Mouse (Mus musculus) forebrain, embryonic 12.5 days (tissue): ENCODE data around the gene Tlk2. TPM values are rescaled to one million over a fixed set of nuclear protein-coding genes. Genes with fewer than 3 reads are reported as not detected.

Source experiments
- ATAC-seq: fragments of 200-750 bp; cut with Nextera tagmentation; 2 replicates; pipeline ENCODE4 v1.8.0; 2017; ENCODE audit warnings: moderate TSS enrichment; ENCODE audit not compliant: low FRiP score
- H3K27ac ChIP-seq: fragments of 300-500 bp; sonication (generic); 2 replicates; pipeline ENCODE4 v1.5.1; 2016; ENCODE audit warnings: mild to moderate bottlenecking
- H3K27me3 ChIP-seq: fragments of 300-500 bp; sonication (generic); 2 replicates; pipeline ENCODE4 v1.6.1; 2016; ENCODE audit warnings: mild to moderate bottlenecking
- H3K36me3 ChIP-seq: fragments of 300-500 bp; sonication (generic); replicated peaks from 2 replicates; pipeline ENCODE4 v1.6.1; 2016; ENCODE audit warnings: mild to moderate bottlenecking
- H3K4me1 ChIP-seq: fragments of 300-500 bp; sonication (generic); 2 replicates; pipeline ENCODE4 v1.6.1; 2016
- H3K4me2 ChIP-seq: fragments of 300-500 bp; sonication (generic); 2 replicates; pipeline ENCODE4 v1.6.1; 2016; ENCODE audit warnings: mild to moderate bottlenecking, moderate library complexity
- H3K4me3 ChIP-seq: fragments of 300-500 bp; sonication (generic); replicated peaks from 2 replicates; pipeline ENCODE4 v1.5.1; 2016; ENCODE audit warnings: mild to moderate bottlenecking
- H3K9ac ChIP-seq: fragments of 300-500 bp; sonication (generic); 2 replicates; pipeline ENCODE4 v1.6.1; 2016; ENCODE audit warnings: mild to moderate bottlenecking
- H3K9me3 ChIP-seq: fragments of 300-500 bp; sonication (generic); 2 replicates; pipeline ENCODE4 v1.6.1; 2016
- WGBS: fragments of 180-500 bp; shearing (Covaris S2); methylation state at CpG from one replicate; pipeline ENCODE4 v1.1.7; 2016; 5-methylcytosine and 5-hydroxymethylcytosine counted together
- polyA plus RNA-seq: library from polyadenylated mRNA; unstranded; fragments of >200 nt; fragmentation: Nextera tagmentation; extraction: Ambion mirVana; gene quantifications from 2 replicates; pipeline ENCODE4 v1.2.1, GENCODE M21; 2016

The Tlk2 gene
- polyA plus RNA-seq, 1 experiment from 2014 or later, result 26.4 TPM

DNA sequence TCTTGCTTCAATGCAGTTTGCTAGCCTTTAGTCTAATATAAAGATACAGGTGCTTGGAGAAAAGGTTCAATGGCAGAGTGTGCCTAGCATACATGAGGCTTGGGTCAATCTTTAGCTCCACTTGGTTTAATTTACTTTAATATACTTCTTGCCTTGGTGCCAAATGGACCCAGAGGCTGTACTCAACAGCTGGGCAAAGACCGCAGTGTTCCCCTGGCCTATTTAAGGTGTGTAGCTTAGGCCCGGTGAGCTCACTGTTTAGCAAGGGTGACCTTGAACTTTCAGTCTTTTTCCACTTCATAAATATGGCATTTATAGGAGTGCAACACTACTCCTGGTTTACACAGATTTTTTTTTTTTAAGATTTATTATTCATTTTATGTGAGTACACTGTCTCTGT lies 55.9 kb downstream of the Tlk2 start:
- peaks cover 8% of the 10 kb centered on the region for H3K36me3 ChIP-seq
- WGBS, result 98% methylated on average over 2 of the region's 2 CpGs
- no peak for ATAC-seq

GRCm38 (mm10) chr11:105240991-105241390 lies 62.4 kb downstream of the Tlk2 start:
- Histone ChIP-seq H3K4me1 (no peaks in the 10 kb centered on the region), H3K9me3 (no peaks in the 10 kb centered on the region), H3K9ac (no peak overlapping the region), H3K4me2 (no peak overlapping the region), H3K4me3 (no peak overlapping the region), H3K27me3 (no peaks in the 10 kb centered on the region), H3K27ac (no peak overlapping the region), H3K36me3 (peaks cover 27% of the 10 kb centered on the region)
- no peak for ATAC-seq

More for the DNA sequence above, 55.9 kb downstream of the Tlk2 start:
- H3K4me2 ChIP-seq, result no peak overlapping the region
- H3K9me3 ChIP-seq, result no peaks in the 10 kb centered on the region
- no peak overlapping the region for H3K4me3 ChIP-seq
- no peak overlapping the region for H3K27ac ChIP-seq
- no peaks in the 10 kb centered on the region for H3K4me1 ChIP-seq
- H3K27me3 ChIP-seq, result no peaks in the 10 kb centered on the region
- no peak overlapping the region for H3K9ac ChIP-seq

DNA sequence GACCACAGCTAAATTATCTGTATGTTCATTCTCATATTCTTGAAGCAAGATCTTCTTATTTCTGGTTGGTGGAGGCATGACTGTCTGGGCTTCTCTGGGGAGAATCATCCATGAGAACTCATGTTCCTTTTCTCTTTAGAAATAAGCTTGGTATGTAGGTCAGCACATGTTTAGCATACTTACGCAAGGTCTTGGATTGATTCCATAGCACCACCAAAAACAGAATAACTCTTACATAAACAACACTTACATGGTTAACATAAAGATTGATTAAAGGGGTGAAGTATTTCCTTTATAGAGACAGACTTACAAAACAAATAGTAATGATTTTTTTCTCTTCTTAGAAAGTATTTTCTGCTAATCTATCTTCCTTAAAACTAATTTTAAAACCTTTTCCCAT lies 67.8 kb downstream of the Tlk2 start:
- Histone ChIP-seq H3K4me2 (no peak overlapping the region), H3K27ac (no peak overlapping the region), H3K4me1 (no peaks in the 10 kb centered on the region), H3K9ac (no peak overlapping the region), H3K9me3 (no peaks in the 10 kb centered on the region), H3K4me3 (no peak overlapping the region), H3K36me3 (peaks cover 63% of the 10 kb centered on the region), H3K27me3 (no peaks in the 10 kb centered on the region)
- WGBS, result 100% methylated on average over 1 of the region's 1 CpGs
- ATAC-seq, result no peak

DNA sequence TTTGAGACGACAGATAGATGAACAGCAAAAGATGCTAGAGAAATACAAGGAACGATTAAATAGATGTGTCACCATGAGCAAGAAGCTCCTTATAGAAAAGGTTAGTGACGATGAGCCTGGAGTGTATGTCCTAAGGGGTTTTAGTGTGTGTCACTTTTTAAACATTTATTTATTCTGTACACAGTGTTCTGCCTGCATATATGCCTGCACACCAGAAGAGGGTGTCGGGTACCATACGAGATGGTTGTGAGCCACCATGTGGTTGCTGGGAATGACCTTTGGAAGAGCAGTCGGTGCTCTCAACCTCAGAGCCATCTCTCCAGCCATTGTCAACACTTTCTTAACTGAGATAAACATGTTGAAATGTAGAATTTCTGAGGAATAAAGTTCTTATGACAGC lies 68.2 kb downstream of the Tlk2 start:
- ATAC-seq, result no peak
- H3K27ac ChIP-seq, result no peak overlapping the region
- no peaks in the 10 kb centered on the region for H3K9me3 ChIP-seq
- no peak overlapping the region for H3K9ac ChIP-seq
- no peaks in the 10 kb centered on the region for H3K27me3 ChIP-seq
- no peak overlapping the region for H3K4me2 ChIP-seq
- 92% methylated on average over 6 of the region's 6 CpGs for WGBS
- no peak overlapping the region for H3K4me3 ChIP-seq
- peaks cover 62% of the 10 kb centered on the region for H3K36me3 ChIP-seq
- no peaks in the 10 kb centered on the region for H3K4me1 ChIP-seq

DNA sequence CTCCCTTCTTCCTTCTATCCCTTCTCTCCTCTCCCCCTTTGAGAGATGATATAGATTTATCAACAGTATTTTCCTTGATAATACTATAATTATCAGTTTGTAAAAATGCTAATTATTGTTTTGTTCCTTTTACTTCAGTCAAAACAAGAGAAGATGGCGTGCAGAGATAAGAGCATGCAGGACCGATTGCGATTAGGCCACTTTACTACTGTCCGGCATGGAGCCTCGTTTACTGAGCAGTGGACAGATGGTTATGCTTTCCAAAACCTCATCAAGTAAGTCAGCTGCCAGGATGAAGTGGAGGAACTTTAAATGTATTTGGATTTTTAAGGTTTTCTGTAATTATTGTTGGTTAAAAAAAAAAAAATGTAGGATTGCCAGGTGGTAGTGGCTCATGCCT lies 68.7 kb downstream of the Tlk2 start:
- Histone ChIP-seq H3K9me3 (no peaks in the 10 kb centered on the region), H3K27me3 (no peaks in the 10 kb centered on the region), H3K9ac (no peak overlapping the region), H3K4me1 (no peaks in the 10 kb centered on the region), H3K27ac (no peak overlapping the region), H3K4me3 (no peak overlapping the region), H3K36me3 (peaks cover 58% of the 10 kb centered on the region), H3K4me2 (no peak overlapping the region)
- WGBS, result 94% methylated on average over 5 of the region's 5 CpGs
- ATAC-seq, result no peak

DNA sequence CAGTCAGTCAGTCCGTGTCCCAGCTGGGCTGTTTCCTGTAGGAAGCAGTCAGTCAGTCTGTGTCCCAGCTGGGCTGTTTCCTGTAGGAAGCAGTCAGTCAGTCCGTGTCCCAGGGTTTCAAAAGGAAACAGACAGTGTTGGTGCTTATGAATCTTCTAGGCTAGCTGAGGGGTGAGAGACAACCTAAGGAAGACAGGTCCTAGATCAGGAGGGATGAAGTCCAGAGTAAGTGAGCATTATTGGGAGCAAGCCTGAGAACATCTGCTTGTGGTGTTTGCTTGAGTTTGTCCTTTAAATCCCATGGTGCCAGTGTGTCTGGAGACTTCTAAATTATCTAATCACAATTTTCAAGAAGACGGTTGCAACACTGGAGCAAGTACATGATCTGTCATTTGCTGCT lies 81.1 kb downstream of the Tlk2 start:
- H3K9ac ChIP-seq, result no peak overlapping the region
- no peaks in the 10 kb centered on the region for H3K4me1 ChIP-seq
- peaks cover 52% of the 10 kb centered on the region for H3K36me3 ChIP-seq
- no peak overlapping the region for H3K27ac ChIP-seq
- no peak for ATAC-seq
- H3K9me3 ChIP-seq, result no peaks in the 10 kb centered on the region
- no peak overlapping the region for H3K4me3 ChIP-seq
- no peaks in the 10 kb centered on the region for H3K27me3 ChIP-seq
- H3K4me2 ChIP-seq, result no peak overlapping the region
- WGBS, result 92% methylated on average over 3 of the region's 3 CpGs

DNA sequence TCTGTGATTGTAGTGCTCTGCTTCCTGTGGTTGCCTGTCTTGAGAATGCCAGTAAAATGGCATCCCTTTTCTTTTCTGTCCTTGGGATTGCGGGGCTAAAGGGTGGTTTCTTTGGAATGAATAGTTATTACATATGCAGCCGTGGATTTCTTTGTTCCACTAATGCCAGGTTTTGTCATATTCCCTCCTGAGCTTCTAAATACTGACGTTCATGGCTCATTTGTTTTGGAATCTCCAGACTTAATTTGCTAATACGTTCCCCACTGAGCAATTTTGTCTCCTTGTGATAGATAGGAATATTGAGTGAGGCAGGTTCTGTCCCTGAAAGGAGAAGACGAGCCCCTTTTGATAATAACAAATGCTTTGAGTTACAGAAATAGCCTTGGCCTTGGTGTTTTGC lies 82.5 kb downstream of the Tlk2 start:
- Histone ChIP-seq H3K36me3 (peaks cover 40% of the 10 kb centered on the region), H3K27me3 (no peaks in the 10 kb centered on the region), H3K9me3 (no peaks in the 10 kb centered on the region), H3K9ac (no peak overlapping the region), H3K27ac (no peak overlapping the region), H3K4me1 (no peaks in the 10 kb centered on the region), H3K4me2 (no peak overlapping the region), H3K4me3 (no peak overlapping the region)
- no peak for ATAC-seq
- 39% methylated on average over 5 of the region's 5 CpGs for WGBS

DNA sequence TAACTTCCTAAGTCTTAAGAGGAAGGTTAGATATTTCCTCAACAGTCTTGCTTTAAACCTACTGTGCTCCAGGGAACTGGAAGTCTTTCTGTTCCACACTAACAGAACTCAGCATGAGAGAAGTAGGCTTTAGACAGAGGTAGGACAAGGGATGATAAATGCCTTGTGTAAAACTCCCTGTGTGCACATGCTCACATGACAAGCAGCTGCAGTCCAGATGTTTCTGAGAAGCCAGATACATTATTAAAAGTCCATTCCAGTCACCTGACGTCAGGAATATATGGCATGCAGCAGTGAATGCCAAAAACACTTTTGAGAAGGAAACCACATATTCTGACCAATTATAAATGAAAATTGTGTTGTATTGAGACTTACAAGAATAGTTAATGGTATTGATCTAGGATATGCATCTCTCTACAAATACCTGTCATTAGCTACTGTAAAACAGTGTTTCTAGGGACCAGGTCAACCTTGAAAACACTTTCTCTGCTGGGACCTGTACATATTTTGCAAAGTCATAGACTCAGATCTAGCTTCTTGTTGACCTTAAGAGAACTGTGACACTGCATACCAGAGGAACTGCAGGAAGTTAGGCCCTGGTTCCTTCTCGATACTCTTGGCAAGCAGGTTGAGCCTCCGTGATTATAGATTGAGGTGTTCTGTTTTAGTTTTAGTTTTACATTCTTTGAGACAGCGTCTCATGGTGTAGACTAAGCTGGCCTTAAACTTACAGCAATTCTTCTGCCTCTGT lies 83.2 kb downstream of the Tlk2 start:
- Histone ChIP-seq H3K4me3 (no peak overlapping the region), H3K4me1 (no peaks in the 10 kb centered on the region), H3K9ac (no peak overlapping the region), H3K9me3 (no peaks in the 10 kb centered on the region), H3K27me3 (no peaks in the 10 kb centered on the region), H3K4me2 (no peak overlapping the region), H3K27ac (no peak overlapping the region), H3K36me3 (peaks cover 43% of the 10 kb centered on the region)
- 89% methylated on average over 4 of the region's 4 CpGs for WGBS
- no peak for ATAC-seq

GRCm38 (mm10) chr11:105264506-105264905 lies 85.9 kb downstream of the Tlk2 start:
- no peak overlapping the region for H3K27ac ChIP-seq
- no peak for ATAC-seq
- peaks cover 45% of the 10 kb centered on the region for H3K36me3 ChIP-seq
- no peaks in the 10 kb centered on the region for H3K4me1 ChIP-seq
- no peaks in the 10 kb centered on the region for H3K27me3 ChIP-seq
- H3K4me2 ChIP-seq, result no peak overlapping the region
- H3K9ac ChIP-seq, result no peak overlapping the region
- H3K4me3 ChIP-seq, result no peak overlapping the region
- no peaks in the 10 kb centered on the region for H3K9me3 ChIP-seq

GRCm38 (mm10) chr11:105264988-105265387 lies 86.4 kb downstream of the Tlk2 start:
- Histone ChIP-seq H3K4me2 (no peak overlapping the region), H3K27me3 (no peaks in the 10 kb centered on the region), H3K9me3 (no peaks in the 10 kb centered on the region), H3K4me1 (no peaks in the 10 kb centered on the region), H3K36me3 (peaks cover 45% of the 10 kb centered on the region), H3K27ac (no peak overlapping the region), H3K9ac (no peak overlapping the region), H3K4me3 (no peak overlapping the region)
- ATAC-seq, result no peak
- WGBS, result 90% methylated on average over 3 of the region's 3 CpGs

DNA sequence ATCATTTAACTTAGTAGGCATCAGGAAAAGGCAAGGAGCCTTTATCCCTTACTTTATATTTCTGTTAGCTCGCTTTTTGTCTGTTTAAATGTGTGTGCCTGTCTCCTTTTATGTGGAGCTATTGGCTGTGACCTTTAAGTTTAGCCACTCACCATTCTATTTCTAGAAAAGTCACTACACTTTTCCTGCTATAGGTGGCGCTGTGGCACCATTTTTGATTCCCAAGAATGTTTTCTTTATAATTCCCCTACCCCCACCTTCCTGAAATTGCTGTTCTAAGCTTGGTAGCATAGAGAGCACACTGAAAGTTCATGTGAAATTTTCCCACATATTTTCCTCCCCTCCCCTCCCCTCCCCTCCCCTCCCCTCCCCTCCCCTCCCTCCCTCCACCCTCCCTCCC lies 91.5 kb downstream of the Tlk2 start:
- Histone ChIP-seq H3K4me1 (no peaks in the 10 kb centered on the region), H3K27me3 (no peaks in the 10 kb centered on the region), H3K27ac (no peak overlapping the region), H3K9ac (no peak overlapping the region), H3K4me2 (no peak overlapping the region), H3K4me3 (no peak overlapping the region), H3K36me3 (peaks cover 33% of the 10 kb centered on the region), H3K9me3 (no peaks in the 10 kb centered on the region)
- 17% methylated on average over 2 of the region's 2 CpGs for WGBS
- no peak for ATAC-seq

DNA sequence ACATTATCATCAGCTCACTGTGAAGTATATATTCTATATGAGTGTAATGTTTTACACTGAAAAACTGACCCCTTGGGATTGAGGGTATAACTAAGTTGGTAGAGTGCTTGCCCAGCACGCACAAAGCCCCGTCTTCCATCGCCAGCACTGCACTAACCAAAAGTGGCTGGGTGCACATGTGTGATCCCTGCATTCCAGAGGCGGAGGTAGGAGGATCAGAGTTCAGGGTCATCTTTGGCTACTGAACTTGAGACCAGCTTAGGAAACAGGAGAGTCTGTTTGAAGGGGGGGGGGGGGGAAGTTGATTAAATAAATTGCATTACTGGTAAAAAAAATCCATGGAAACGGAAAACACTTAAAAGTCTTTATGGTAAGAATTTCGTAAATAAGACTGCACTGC lies 101.8 kb downstream of the Tlk2 start:
- H3K27ac ChIP-seq, result no peak overlapping the region
- H3K9me3 ChIP-seq, result no peaks in the 10 kb centered on the region
- H3K36me3 ChIP-seq, result peaks cover 73% of the 10 kb centered on the region
- ATAC-seq, result no peak
- 87% methylated on average over 6 of the region's 6 CpGs for WGBS
- no peak overlapping the region for H3K4me3 ChIP-seq
- H3K9ac ChIP-seq, result no peak overlapping the region
- no peaks in the 10 kb centered on the region for H3K27me3 ChIP-seq
- no peaks in the 10 kb centered on the region for H3K4me1 ChIP-seq
- no peak overlapping the region for H3K4me2 ChIP-seq

DNA sequence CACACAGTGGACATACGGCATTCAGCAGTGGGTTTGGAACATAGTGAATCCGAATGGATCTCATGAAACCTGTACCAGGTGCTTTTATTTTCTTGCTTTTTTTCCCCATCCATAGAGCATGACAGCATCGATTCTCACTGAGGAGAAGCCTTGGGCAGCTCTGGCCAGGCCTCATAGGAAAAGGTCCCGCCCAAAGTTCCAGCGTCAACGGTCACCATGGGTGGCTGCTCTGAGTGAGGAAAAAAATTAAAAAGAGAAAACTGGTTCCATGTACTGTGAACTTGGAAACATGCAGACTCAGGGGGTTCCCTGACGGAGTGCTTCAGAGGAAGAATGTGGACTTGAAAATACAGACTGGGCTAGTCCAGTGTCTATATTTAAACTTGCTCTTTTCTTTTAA lies 102.7 kb downstream of the Tlk2 start:
- Histone ChIP-seq H3K27me3 (no peaks in the 10 kb centered on the region), H3K9me3 (no peaks in the 10 kb centered on the region), H3K4me3 (no peak overlapping the region), H3K4me1 (no peaks in the 10 kb centered on the region), H3K4me2 (no peak overlapping the region), H3K27ac (no peak overlapping the region), H3K36me3 (peaks cover 70% of the 10 kb centered on the region), H3K9ac (no peak overlapping the region)
- WGBS, result 91% methylated on average over 7 of the region's 7 CpGs
- no peak for ATAC-seq
